Mouse (Mus musculus) limb, embryonic 11.5 days (tissue): ENCODE results near the gene Hspb7. TPM values are rescaled to one million over a fixed set of nuclear protein-coding genes. Genes with fewer than 3 reads are reported as not detected.

ENCODE experiments used
- ATAC-seq: fragments of 200-750 bp; cut with Nextera tagmentation; 2 replicates; pipeline ENCODE4 v1.8.0; 2017; ENCODE audit warnings: low read depth; ENCODE audit not compliant: insufficient number of reproducible peaks, low FRiP score, low TSS enrichment
- DNase-seq: peaks from one replicate; pipeline ENCODE4 v3.0.0-alpha.2; 2015; ENCODE audit warnings: low spot score
- H3K27ac ChIP-seq: fragments of 300-500 bp; sonication (generic); replicated peaks from 2 replicates; pipeline ENCODE4 v1.5.1; 2014; ENCODE audit warnings: low read depth, mild to moderate bottlenecking, low read length
- H3K27me3 ChIP-seq: fragments of 300-500 bp; sonication (generic); 2 replicates; pipeline ENCODE4 v1.6.1; 2014; ENCODE audit warnings: mild to moderate bottlenecking, low read length, mixed read lengths; ENCODE audit not compliant: control insufficient read depth, insufficient read depth
- H3K36me3 ChIP-seq: fragments of 300-500 bp; sonication (generic); 2 replicates; pipeline ENCODE4 v1.6.1; 2014; ENCODE audit warnings: mild to moderate bottlenecking, low read length, moderate library complexity, mixed read lengths; ENCODE audit not compliant: control insufficient read depth, insufficient read depth
- H3K4me1 ChIP-seq: fragments of 300-500 bp; sonication (generic); 2 replicates; pipeline ENCODE4 v1.6.1; 2014; ENCODE audit warnings: low read length, mixed read lengths; ENCODE audit not compliant: control insufficient read depth, insufficient read depth
- H3K4me2 ChIP-seq: fragments of 300-500 bp; sonication (generic); 2 replicates; pipeline ENCODE4 v1.6.1; 2014; ENCODE audit warnings: low read depth, mild to moderate bottlenecking, moderate library complexity; ENCODE audit not compliant: severe bottlenecking
- H3K4me3 ChIP-seq: fragments of 300-500 bp; sonication (generic); 2 replicates; pipeline ENCODE4 v1.5.1; 2014; ENCODE audit warnings: low read depth, low read length
- H3K9ac ChIP-seq: fragments of 300-500 bp; sonication (generic); 2 replicates; pipeline ENCODE4 v1.6.1; 2014; ENCODE audit warnings: mild to moderate bottlenecking, low read length
- H3K9me3 ChIP-seq: fragments of 300-500 bp; sonication (generic); 2 replicates; pipeline ENCODE4 v1.6.1; 2016; ENCODE audit warnings: low read length; ENCODE audit not compliant: control insufficient read depth
- whole genome bisulfite sequencing: fragments of 180-500 bp; shearing (Covaris S2); extraction: QIAGEN DNeasy Blood & Tissue Kit; methylation state at CpG from one replicate; pipeline ENCODE4 v1.1.7; 2014; 5-methylcytosine and 5-hydroxymethylcytosine counted together
- polyA plus RNA-seq: library from polyadenylated mRNA; unstranded; fragments of >200 nt; fragmentation: Nextera tagmentation; extraction: Ambion mirVana; gene quantifications from 2 replicates; pipeline ENCODE4 v1.2.1, GENCODE M21; 2014

Gene Hspb7
- polyA plus RNA-seq, 1 experiment from 2014 or later: 0.41 TPM

- Histone ChIP-seq H3K27me3 (peaks cover 6% of the 10 kb centered on the region; the same call in 1 of the 2 replicates), H3K4me3 (no peak overlapping the region), H3K36me3 (no peaks in the 10 kb centered on the region), H3K9ac (no peak overlapping the region), H3K27ac (no peak overlapping the region), H3K9me3 (no peaks in the 10 kb centered on the region), H3K4me2 (no peak overlapping the region), H3K4me1 (no peaks in the 10 kb centered on the region)
- 72% methylated on average over 18 of the region's 18 CpGs for WGBS
- ATAC-seq: no peak
- no peak for DNase-seq
These were observed 31.0 kb upstream of the Hspb7 start for GRCm38 (mm10) chr4:141389366-141390150.

- no peaks in the 10 kb centered on the region for H3K4me1 ChIP-seq
- no peaks in the 10 kb centered on the region for H3K36me3 ChIP-seq
- H3K4me3 ChIP-seq: no peak overlapping the region
- 77% methylated on average over 12 of the region's 12 CpGs for WGBS
- ATAC-seq: no peak
- no peak overlapping the region for H3K9ac ChIP-seq
- H3K4me2 ChIP-seq: no peak overlapping the region
- no peak for DNase-seq
- no peak overlapping the region for H3K27ac ChIP-seq
- H3K9me3 ChIP-seq: no peaks in the 10 kb centered on the region
- no peaks in the 10 kb centered on the region for H3K27me3 ChIP-seq
These were observed 29.3 kb upstream of the Hspb7 start for GRCm38 (mm10) chr4:141391293-141391692.

- H3K36me3 ChIP-seq: no peaks in the 10 kb centered on the region
- H3K9me3 ChIP-seq: no peaks in the 10 kb centered on the region
- no peak overlapping the region for H3K9ac ChIP-seq
- H3K27me3 ChIP-seq: no peaks in the 10 kb centered on the region
- H3K27ac ChIP-seq: no peak overlapping the region
- H3K4me3 ChIP-seq: no peak overlapping the region
- H3K4me2 ChIP-seq: peak overlapping the region; percentile 3; the same call in 1 of the 2 replicates
- peak; percentile 50 for DNase-seq
- no peaks in the 10 kb centered on the region for H3K4me1 ChIP-seq
- ATAC-seq: no peak
- 11% methylated on average over 14 of the region's 16 CpGs for WGBS
These were observed 25.8 kb upstream of the Hspb7 start for GRCm38 (mm10) chr4:141394751-141395150.

GRCm38 (mm10) chr4:141397861-141398260 is 22.7 kb upstream of the Hspb7 start:
- DNase-seq (no peak), ATAC-seq (no peak)
- Histone ChIP-seq H3K27me3 (no peaks in the 10 kb centered on the region), H3K36me3 (no peaks in the 10 kb centered on the region), H3K9ac (no peak overlapping the region), H3K4me3 (no peak overlapping the region), H3K27ac (no peak overlapping the region), H3K4me2 (no peak overlapping the region), H3K4me1 (no peaks in the 10 kb centered on the region), H3K9me3 (no peaks in the 10 kb centered on the region)
- WGBS: 68% methylated on average over 12 of the region's 12 CpGs

- ATAC-seq: no peak
- WGBS: 53% methylated on average over 12 of the region's 12 CpGs
These were observed 22.0 kb upstream of the Hspb7 start, which contains the start of gene Clcnka for GRCm38 (mm10) chr4:141398545-141398944. TSS of gene Clcnka (minus strand) at chr4:141398724.

GRCm38 (mm10) chr4:141400171-141400570 is 20.4 kb upstream of the Hspb7 start:
- no peaks in the 10 kb centered on the region for H3K4me1 ChIP-seq
- no peak overlapping the region for H3K27ac ChIP-seq
- ATAC-seq (no peak), DNase-seq (no peak)
- 83% methylated on average over 15 of the region's 15 CpGs for WGBS
- no peak overlapping the region for H3K4me3 ChIP-seq
- no peak overlapping the region for H3K9ac ChIP-seq
- H3K9me3 ChIP-seq: no peaks in the 10 kb centered on the region
- no peak overlapping the region for H3K4me2 ChIP-seq
- H3K36me3 ChIP-seq: no peaks in the 10 kb centered on the region
- H3K27me3 ChIP-seq: no peaks in the 10 kb centered on the region

More at GRCm38 (mm10) chr4:141398545-141398944, 22.0 kb upstream of the Hspb7 start, which contains the start of gene Clcnka:
- Histone ChIP-seq H3K4me1 (no peaks in the 10 kb centered on the region), H3K27me3 (no peaks in the 10 kb centered on the region), H3K4me2 (no peak within 1 kb of the TSS; the same call in 1 of the 2 replicates), H3K36me3 (no peaks in the 10 kb centered on the region), H3K9ac (no peak within 1 kb of the TSS), H3K27ac (no peak within 1 kb of the TSS), H3K4me3 (no peak within 1 kb of the TSS), H3K9me3 (no peaks in the 10 kb centered on the region)
- DNase-seq: no peak

- Histone ChIP-seq H3K9ac (no peak overlapping the region), H3K27ac (no peak overlapping the region), H3K4me3 (no peak overlapping the region), H3K36me3 (no peaks in the 10 kb centered on the region), H3K4me1 (no peaks in the 10 kb centered on the region), H3K4me2 (peak overlapping the region; percentile 14), H3K27me3 (no peaks in the 10 kb centered on the region), H3K9me3 (no peaks in the 10 kb centered on the region)
- WGBS: 15% methylated on average over 15 of the region's 15 CpGs
- ATAC-seq: peak; percentile 42
- DNase-seq: peak; percentile 95
These were observed 15.9 kb upstream of the Hspb7 start for GRCm38 (mm10) chr4:141404518-141405313.

GRCm38 (mm10) chr4:141405314-141405622 is 15.3 kb upstream of the Hspb7 start:
- no peaks in the 10 kb centered on the region for H3K4me1 ChIP-seq
- H3K4me2 ChIP-seq: no peak overlapping the region
- H3K36me3 ChIP-seq: no peaks in the 10 kb centered on the region
- no peak for DNase-seq
- no peak overlapping the region for H3K27ac ChIP-seq
- no peaks in the 10 kb centered on the region for H3K9me3 ChIP-seq
- H3K9ac ChIP-seq: no peak overlapping the region
- ATAC-seq: no peak
- no peak overlapping the region for H3K4me3 ChIP-seq
- no peaks in the 10 kb centered on the region for H3K27me3 ChIP-seq
- WGBS: 83% methylated on average over 3 of the region's 3 CpGs
